Mouse (Mus musculus): ENCODE results near the gene Med11. TPM values are rescaled to one million over a fixed set of nuclear protein-coding genes. Genes with fewer than 3 reads are reported as not detected.

Med11 gene
- total RNA-seq, 2 experiments from 2014 or later, result 19.7 to 35.8 TPM

DNA sequence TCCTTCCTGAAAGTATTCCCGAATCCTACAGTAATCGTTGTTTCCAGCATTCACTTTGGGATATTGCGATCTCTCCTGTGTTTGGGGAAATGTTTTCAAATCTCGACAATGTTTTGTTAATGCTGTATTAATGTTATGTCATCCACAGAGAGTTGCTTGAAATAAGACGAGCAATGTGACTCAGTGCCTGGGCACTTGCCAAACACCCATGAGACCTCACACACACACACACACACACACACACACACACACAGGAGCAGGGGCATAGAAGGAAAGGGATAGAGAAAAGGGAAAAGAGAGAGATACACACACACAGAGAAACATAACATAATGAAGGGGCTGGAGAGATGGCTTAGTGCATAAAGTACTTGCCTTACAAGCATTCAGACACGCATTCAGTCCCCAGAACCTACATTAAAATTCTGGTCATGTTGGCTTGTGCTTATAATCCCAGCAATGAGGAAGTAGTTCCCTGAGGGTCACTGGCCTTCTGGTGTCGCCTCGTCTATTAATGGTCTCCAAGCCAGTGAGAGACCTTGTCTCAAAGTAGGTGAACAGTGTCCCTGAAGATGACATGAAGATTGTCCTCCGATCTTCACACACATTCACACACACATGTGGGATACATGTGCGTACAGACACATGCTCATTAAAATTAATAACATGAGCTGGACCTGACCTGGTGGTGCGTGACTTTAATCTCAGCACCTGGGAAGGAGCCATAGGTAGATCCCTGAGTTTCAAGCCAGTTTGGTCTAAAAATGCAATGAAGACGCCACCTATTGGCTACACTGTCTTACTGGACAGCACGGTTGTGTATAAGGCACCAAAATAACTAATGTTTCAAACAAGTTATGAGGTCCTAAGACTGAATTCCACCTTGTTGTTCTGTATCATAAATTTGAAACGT, 48.1 kb downstream of the Med11 start:
- no peak for ATAC-seq (replicated peaks; ENCODE audit: poor library complexity, severe bottlenecking)

DNA sequence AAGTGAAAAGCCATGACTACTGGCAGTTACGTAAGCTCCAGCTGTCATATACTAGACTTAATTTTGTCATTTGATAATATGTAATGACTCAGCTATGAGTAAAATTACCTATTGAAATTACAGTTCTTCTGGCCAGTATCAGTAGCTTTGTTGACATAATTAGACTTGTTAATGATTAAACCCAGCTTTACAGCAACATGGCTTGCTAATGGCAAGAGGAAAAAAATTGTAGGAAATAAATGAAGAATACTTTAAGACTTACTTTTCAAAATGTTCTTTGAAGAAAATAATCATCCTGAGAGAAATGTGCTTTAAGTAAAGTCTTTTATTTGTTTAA, 48.7 kb downstream of the Med11 start:
- no peak for ATAC-seq (replicated peaks; ENCODE audit: poor library complexity, severe bottlenecking)

DNA sequence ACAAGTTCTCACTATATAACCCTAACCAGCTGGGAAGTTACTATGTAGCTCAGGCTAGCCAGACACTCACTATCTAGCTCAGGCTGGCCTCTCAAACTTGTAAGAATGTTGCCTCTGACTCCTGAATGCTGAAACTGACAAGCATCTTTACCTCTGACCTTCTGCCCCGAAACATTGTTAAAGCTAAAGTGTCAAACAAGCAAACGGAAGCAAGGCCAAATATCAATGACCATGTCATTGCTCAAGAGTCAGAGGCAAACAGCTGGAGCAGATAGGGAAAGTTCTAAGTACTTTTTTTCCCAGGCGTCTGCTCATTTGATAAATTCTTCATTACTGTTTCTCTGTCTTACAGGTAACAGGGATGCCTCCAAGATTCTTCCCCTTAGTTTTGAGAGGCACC, 50.3 kb downstream of the Med11 start:
- ATAC-seq (replicated peaks; ENCODE audit: poor library complexity, severe bottlenecking), result no peak

Other genes with a start within 250 kb of the Med11 start
Only the 30 nearest of the 31 such genes appear.
- gene Slc16a11, start 239.2 kb upstream of the Med11 start, total RNA-seq (2014; fragmentation: Nextera tagmentation), result not detected in 2 replicates
- gene Slc16a11, start 239.2 kb upstream of the Med11 start, total RNA-seq (2017), result not detected in 2 replicates
- gene Slc16a13, start 230.9 kb upstream of the Med11 start, total RNA-seq (2014; fragmentation: Nextera tagmentation), result 7.1 and 7.9 TPM in 2 replicates
- 9.8 TPM in 2 replicates for gene Slc16a13, start 230.9 kb upstream of the Med11 start, total RNA-seq (2017)
- gene Bcl6b, start 222.1 kb upstream of the Med11 start, total RNA-seq (2014; fragmentation: Nextera tagmentation), result not detected in 2 replicates
- 0.13 TPM in 1 of 2 replicates, not detected in the other for gene Bcl6b, start 222.1 kb upstream of the Med11 start, total RNA-seq (2017)
- 78.5 and 112 TPM in 2 replicates for gene 0610010K14Rik, start 214.0 kb upstream of the Med11 start, total RNA-seq (2014; fragmentation: Nextera tagmentation)
- gene 0610010K14Rik, start 214.0 kb upstream of the Med11 start, total RNA-seq (2017), result 36.9 and 44.2 TPM in 2 replicates
- 4.7 and 4.8 TPM in 2 replicates for gene Gm21988, start 212.1 kb upstream of the Med11 start, total RNA-seq (2014; fragmentation: Nextera tagmentation)
- 0.57 TPM in 1 of 2 replicates, not detected in the other for gene Gm21988, start 212.1 kb upstream of the Med11 start, total RNA-seq (2017)
- 116 and 161 TPM in 2 replicates for gene Rnasek, start 212.1 kb upstream of the Med11 start, total RNA-seq (2014; fragmentation: Nextera tagmentation)
- gene Rnasek, start 212.1 kb upstream of the Med11 start, total RNA-seq (2017), result 31.2 and 31.3 TPM in 2 replicates
- not detected in 2 replicates for gene Alox12, start 196.6 kb upstream of the Med11 start, total RNA-seq (2014; fragmentation: Nextera tagmentation)
- gene Alox12, start 196.6 kb upstream of the Med11 start, total RNA-seq (2017), result not detected in 2 replicates
- gene Alox12e, start 129.3 kb upstream of the Med11 start, total RNA-seq (2014; fragmentation: Nextera tagmentation), result not detected in 2 replicates
- not detected in 2 replicates for gene Alox12e, start 129.3 kb upstream of the Med11 start, total RNA-seq (2017)
- gene Alox15, start 99.9 kb upstream of the Med11 start, total RNA-seq (2014; fragmentation: Nextera tagmentation), result not detected in 2 replicates
- gene Alox15, start 99.9 kb upstream of the Med11 start, total RNA-seq (2017), result 0.62 and 0.82 TPM in 2 replicates
- gene Pelp1, start 41.9 kb upstream of the Med11 start, total RNA-seq (2014; fragmentation: Nextera tagmentation), result 31.6 and 33.0 TPM in 2 replicates
- gene Pelp1, start 41.9 kb upstream of the Med11 start, total RNA-seq (2017), result 9.9 and 12.7 TPM in 2 replicates
- gene Arrb2, start 19.3 kb upstream of the Med11 start, total RNA-seq (2014; fragmentation: Nextera tagmentation), result 63.2 and 69.8 TPM in 2 replicates
- gene Arrb2, start 19.3 kb upstream of the Med11 start, total RNA-seq (2017), result 41.1 and 74.9 TPM in 2 replicates
- gene Zmynd15, start 7.5 kb downstream of the Med11 start, total RNA-seq (2014; fragmentation: Nextera tagmentation), result not detected in 2 replicates
- gene Zmynd15, start 7.5 kb downstream of the Med11 start, total RNA-seq (2017), result not detected in 2 replicates
- not detected in 2 replicates for gene Cxcl16, start 8.1 kb downstream of the Med11 start, total RNA-seq (2014; fragmentation: Nextera tagmentation)
- gene Cxcl16, start 8.1 kb downstream of the Med11 start, total RNA-seq (2017), result 0.22 TPM in 1 of 2 replicates, not detected in the other
- not detected in 2 replicates for gene Tm4sf5, start 53.3 kb downstream of the Med11 start, total RNA-seq (2014; fragmentation: Nextera tagmentation)
- not detected in 2 replicates for gene Tm4sf5, start 53.3 kb downstream of the Med11 start, total RNA-seq (2017)
- not detected in 2 replicates for gene Vmo1, start 62.7 kb downstream of the Med11 start, total RNA-seq (2014; fragmentation: Nextera tagmentation)
- not detected in 2 replicates for gene Vmo1, start 62.7 kb downstream of the Med11 start, total RNA-seq (2017)
- gene Gltpd2, start 67.3 kb downstream of the Med11 start, total RNA-seq (2014; fragmentation: Nextera tagmentation), result not detected in 2 replicates
- not detected in 2 replicates for gene Gltpd2, start 67.3 kb downstream of the Med11 start, total RNA-seq (2017)
- gene Psmb6, start 73.4 kb downstream of the Med11 start, total RNA-seq (2014; fragmentation: Nextera tagmentation), result 243 and 281 TPM in 2 replicates
- gene Psmb6, start 73.4 kb downstream of the Med11 start, total RNA-seq (2017), result 290 and 384 TPM in 2 replicates
- not detected in 2 replicates for gene Gm40193, start 81.0 kb downstream of the Med11 start, total RNA-seq (2014; fragmentation: Nextera tagmentation)
- not detected in 2 replicates for gene Gm40193, start 81.0 kb downstream of the Med11 start, total RNA-seq (2017)
- 0.99 and 6.2 TPM in 2 replicates for gene Pld2, start 88.1 kb downstream of the Med11 start, total RNA-seq (2014; fragmentation: Nextera tagmentation)
- gene Pld2, start 88.1 kb downstream of the Med11 start, total RNA-seq (2017), result 0.10 and 0.26 TPM in 2 replicates
- gene Mink1, start 111.0 kb downstream of the Med11 start, total RNA-seq (2014; fragmentation: Nextera tagmentation), result 25.0 and 36.1 TPM in 2 replicates
- gene Mink1, start 111.0 kb downstream of the Med11 start, total RNA-seq (2017), result 11.2 and 13.3 TPM in 2 replicates
- gene 4930544D05Rik, start 163.9 kb downstream of the Med11 start, total RNA-seq (2014; fragmentation: Nextera tagmentation), result 1.2 TPM in 1 of 2 replicates, not detected in the other
- not detected in 2 replicates for gene 4930544D05Rik, start 163.9 kb downstream of the Med11 start, total RNA-seq (2017)
- gene Chrne, start 167.3 kb downstream of the Med11 start, total RNA-seq (2014; fragmentation: Nextera tagmentation), result not detected in 2 replicates
- 0.26 TPM in 1 of 2 replicates, not detected in the other for gene Chrne, start 167.3 kb downstream of the Med11 start, total RNA-seq (2017)
- gene Gp1ba, start 187.2 kb downstream of the Med11 start, total RNA-seq (2014; fragmentation: Nextera tagmentation), result not detected in 2 replicates
- not detected in 2 replicates for gene Gp1ba, start 187.2 kb downstream of the Med11 start, total RNA-seq (2017)
- 35.4 and 51.1 TPM in 2 replicates for gene Rnf167, start 195.3 kb downstream of the Med11 start, total RNA-seq (2014; fragmentation: Nextera tagmentation)
- gene Rnf167, start 195.3 kb downstream of the Med11 start, total RNA-seq (2017), result 32.7 and 34.6 TPM in 2 replicates
- 80.9 and 91.7 TPM in 2 replicates for gene Slc25a11, start 195.6 kb downstream of the Med11 start, total RNA-seq (2014; fragmentation: Nextera tagmentation)
- gene Slc25a11, start 195.6 kb downstream of the Med11 start, total RNA-seq (2017), result 63.3 and 67.7 TPM in 2 replicates
- gene Pfn1, start 202.7 kb downstream of the Med11 start, total RNA-seq (2014; fragmentation: Nextera tagmentation), result 1,205 and 1,364 TPM in 2 replicates
- 425 and 461 TPM in 2 replicates for gene Pfn1, start 202.7 kb downstream of the Med11 start, total RNA-seq (2017)
- 14.9 and 18.9 TPM in 2 replicates for gene Eno3, start 205.3 kb downstream of the Med11 start, total RNA-seq (2014; fragmentation: Nextera tagmentation)
- 4.5 and 5.9 TPM in 2 replicates for gene Eno3, start 205.3 kb downstream of the Med11 start, total RNA-seq (2017)
- gene Spag7, start 217.5 kb downstream of the Med11 start, total RNA-seq (2014; fragmentation: Nextera tagmentation), result 91.0 and 130 TPM in 2 replicates
- 46.8 and 49.8 TPM in 2 replicates for gene Spag7, start 217.5 kb downstream of the Med11 start, total RNA-seq (2017)
- gene Camta2, start 236.2 kb downstream of the Med11 start, total RNA-seq (2014; fragmentation: Nextera tagmentation), result 18.7 and 25.2 TPM in 2 replicates
- gene Camta2, start 236.2 kb downstream of the Med11 start, total RNA-seq (2017), result 1.5 and 3.0 TPM in 2 replicates
- not detected in 2 replicates for gene Inca1, start 248.2 kb downstream of the Med11 start, total RNA-seq (2014; fragmentation: Nextera tagmentation)
- gene Inca1, start 248.2 kb downstream of the Med11 start, total RNA-seq (2017), result not detected in 2 replicates

Measured in granulocyte monocyte progenitor cell, adult 5-6 weeks (primary cell).